Mouse (Mus musculus) megakaryocyte progenitor cell, adult 5-6 weeks (primary cell): ENCODE data around the gene Ubqln1. TPM values are rescaled to one million over a fixed set of nuclear protein-coding genes. Genes with fewer than 3 reads are reported as not detected.
A peak's percentile ranks its signal among the peaks of the same experiment; 100 is the strongest.

Experiments used
- ATAC-seq: replicated peaks from 2 replicates; pipeline ENCODE4 v1.8.0; 2016; ENCODE audit warnings: mild to moderate bottlenecking, moderate TSS enrichment, inconsistent platforms; ENCODE audit not compliant: poor library complexity
- total RNA-seq, 2 experiments: library from RNA; stranded (forward) in 1 of 2; stranded (reverse) in 1 of 2; fragments of 157-497, 149-512 nt in 1 of 2; fragments of 200-1000 nt in 1 of 2; gene quantifications; 2 replicates each; pipeline versions ENCODE4 v1.2.3 to v1.2.4; 2015 to 2017

Gene Ubqln1
- total RNA-seq, 2 experiments from 2014 or later = 52.2 to 53.0 TPM

DNA sequence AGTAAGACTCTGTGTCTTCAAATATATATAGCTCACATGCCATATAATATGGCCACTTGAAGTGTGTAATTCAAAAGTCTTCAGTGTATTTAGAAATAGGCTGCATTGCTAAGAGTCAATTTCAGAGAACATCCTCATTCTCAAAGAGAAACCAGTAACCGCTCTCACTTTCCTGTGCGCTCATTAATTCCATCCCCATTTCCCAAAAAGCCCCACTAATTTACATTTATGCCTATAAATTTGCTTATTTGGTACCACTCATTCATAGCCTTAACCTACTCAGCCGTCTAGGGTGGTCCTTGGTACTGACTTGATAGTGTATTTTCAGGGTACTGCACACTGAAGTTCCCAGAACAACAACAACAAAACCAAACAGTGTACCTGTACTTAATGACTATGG lies 13.5 kb downstream of the Ubqln1 start:
- no peak for ATAC-seq

DNA sequence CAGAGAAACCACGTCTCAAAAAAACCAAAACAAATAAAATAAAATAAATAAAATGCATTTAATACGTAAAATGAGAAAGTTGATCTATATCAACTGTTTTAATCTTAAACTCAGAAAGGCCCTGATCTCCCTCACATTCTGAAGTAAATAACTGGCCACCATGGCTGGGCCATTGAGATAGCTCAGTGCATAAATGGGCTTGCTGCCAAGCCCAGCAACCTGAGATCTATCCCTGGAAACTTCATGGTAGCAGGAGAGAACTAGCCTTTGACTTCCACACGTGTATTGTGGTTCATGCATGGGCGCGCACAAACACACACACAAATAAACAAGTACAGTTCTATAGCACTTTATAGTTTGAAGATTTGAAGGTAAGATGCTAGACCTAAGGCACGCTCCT lies 14.1 kb downstream of the Ubqln1 start:
- ATAC-seq = peak; percentile 22; the same call in 1 of the 2 replicates

DNA sequence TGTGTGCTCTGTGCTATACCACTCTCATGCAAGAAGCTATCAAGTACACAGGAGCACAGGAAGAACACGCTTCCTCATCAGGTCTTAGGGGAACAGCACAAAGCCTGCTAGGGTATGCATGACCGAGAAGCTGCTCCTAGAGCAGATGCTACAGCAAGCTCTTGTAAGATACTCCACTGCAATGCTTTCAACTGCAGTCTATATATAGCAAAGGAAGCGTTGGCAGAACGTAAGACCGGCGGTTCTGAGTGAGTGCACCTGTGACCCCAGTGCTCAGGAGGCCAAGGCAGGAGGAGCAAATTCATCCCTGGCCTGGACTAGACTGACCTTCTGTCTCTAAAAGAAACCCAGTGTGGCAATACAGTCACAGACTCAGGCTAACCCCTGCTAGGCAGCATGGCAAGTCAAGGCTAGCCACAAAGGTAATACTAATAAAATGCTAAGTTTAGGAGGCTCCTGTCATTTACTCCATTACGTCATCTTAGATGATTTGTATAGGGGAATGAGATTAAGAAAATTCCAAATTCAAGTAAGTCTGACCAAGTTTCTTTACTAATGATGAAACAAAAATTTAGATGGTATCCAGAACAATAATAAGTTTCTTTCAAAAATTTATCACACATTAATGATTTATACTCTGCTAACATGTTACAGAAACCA lies 17.3 kb downstream of the Ubqln1 start:
- no peak for ATAC-seq

DNA sequence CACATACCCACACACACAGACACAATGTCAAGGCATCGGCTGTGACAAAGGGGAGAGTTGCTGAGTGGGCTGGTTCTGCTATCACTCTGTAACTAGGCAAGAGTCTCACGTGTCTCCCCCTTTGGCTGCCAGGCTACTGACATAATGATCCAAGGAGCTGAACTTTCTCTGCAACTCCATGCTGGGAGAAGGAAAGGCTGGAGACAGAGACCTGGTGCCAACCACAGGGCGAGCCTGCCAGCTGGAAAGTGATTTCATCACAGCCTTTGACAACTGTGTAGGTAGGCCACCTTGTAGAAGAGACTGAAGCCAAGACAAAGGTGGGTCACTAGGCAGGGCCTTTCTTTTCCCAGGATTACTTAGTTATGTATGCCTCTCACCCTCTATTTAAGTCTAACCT lies 18.2 kb downstream of the Ubqln1 start:
- ATAC-seq = no peak

DNA sequence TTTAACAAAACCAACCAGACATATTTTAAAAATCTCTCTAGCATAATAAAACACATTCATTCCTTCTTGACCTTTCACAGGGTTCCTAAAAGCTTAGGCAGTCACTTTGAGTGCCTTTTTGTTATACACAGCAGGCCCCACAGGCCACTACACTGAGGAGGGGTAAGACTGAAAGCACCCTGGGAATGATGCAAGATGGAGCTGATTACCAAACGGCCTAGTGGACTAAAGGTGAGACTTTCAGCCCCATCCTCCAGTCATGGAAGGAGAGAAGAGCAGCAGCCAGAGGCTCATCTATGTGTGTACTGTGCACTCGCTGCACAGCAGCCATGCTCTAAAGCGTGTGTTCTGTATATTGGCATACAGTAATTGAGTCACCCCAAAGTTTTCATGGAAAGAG lies 20.5 kb downstream of the Ubqln1 start:
- no peak for ATAC-seq

DNA sequence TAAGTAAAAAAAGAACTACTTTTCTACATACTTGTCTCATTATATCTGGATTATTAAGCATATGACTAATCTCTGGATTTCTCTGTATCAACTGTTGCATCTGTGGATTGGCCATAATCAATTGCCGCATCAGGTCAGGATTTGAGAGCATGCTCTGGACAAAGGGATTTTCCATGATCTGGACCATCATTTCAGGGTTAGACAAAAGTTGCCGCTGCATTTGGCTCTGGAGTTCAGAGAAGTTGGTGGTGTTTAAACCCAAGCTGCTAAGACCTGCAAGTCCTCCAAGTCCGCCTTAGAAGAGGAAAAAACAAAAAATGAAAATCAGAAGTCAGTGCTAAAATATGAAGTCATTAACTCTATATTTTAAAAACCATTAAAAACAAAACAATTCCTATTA lies 22.2 kb downstream of the Ubqln1 start:
- ATAC-seq = no peak

DNA sequence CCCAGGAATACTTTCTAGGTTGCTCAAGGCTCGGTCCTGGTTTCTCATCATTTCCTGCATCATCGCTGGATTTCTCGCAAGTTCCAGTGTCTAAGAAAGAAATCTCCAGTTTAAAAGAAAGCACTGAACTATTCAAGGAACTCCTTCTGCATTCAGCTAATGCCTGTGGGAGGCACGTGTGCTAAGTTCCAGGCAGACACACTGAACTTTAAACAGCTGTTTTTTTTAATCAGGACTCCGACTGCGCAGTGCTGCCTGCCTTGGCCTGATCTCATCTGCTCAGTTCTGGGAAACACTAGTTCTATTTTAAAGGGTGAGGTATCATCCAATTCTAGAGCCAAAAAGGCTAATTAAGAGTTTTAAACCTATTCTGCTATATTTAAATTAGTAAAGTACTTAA lies 23.3 kb downstream of the Ubqln1 start:
- ATAC-seq = no peak

DNA sequence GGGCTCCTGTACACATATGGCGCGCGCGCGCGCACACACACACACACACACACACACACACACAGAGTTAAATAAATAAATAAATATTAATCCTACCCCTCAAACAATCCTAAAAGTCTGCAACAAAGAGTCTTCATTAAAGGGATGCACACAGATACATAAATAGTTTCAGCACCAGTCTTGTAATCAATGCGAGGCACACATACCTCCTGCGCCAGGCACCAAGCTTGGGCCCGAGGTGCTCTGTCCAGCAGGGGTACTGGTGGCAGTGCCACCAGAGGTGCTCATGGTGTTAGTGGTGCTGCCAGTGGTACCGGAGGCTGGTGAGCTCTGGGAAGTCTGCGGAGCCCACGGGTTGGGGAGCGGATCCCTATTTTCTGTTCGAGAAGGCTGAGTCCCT lies 23.9 kb downstream of the Ubqln1 start:
- no peak for ATAC-seq

DNA sequence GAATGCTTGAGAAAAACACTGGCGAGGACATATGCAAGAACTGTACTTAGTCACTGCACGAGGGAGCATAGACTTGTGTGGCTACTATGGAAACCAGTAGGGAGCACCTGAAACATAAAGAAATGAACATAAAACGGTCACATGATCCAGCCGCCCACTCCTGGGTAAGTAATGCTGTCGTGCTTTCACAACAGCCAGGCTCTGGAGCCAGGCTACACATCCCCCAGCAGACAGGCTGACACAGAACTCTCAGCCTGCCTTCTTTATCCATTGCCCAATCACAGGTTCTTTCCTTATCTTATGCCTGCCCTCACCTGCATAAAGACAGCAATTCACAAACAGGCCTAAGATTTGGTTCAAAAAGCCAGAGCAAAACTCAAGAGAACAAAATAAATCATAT lies 26.0 kb downstream of the Ubqln1 start:
- no peak for ATAC-seq

DNA sequence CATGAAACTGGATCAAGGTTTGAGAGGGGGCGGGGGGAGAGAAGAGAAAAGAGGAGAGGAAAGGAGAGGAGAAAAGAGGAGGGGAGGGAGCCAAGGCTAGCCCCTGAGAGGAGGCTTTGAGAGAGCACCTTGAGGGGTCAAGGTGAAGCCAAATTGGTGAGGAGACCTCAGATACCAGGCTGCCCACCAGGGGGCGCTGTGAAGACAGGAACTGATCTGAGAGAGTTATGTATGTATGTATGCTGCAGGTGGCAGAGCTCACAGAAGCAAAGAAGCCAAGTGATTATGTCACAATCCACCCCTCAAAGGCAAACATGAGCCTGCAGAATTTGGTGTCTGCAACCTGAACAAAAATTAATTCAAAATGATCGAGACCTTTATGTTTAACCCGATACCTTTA lies 27.0 kb downstream of the Ubqln1 start:
- ATAC-seq = peak; percentile 99

DNA sequence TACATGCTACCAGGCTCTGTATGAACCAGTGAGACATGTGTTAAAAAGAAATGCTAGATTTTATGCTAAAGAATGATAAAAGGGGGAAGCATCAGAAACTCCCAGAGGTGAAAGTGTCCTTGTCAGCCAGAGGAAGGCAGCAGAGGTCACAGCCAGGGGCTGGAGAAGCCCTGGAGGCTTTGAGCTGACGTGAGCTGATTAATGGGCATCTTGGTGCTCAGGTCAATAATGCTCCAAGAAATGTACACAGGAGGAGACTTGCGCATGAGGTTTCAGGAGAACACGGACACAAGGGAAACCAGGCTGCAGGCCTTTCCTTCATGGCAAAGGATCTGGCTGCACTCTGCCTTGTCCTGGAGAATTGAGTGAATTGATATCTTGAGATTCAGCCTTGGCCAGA lies 27.7 kb downstream of the Ubqln1 start:
- no peak for ATAC-seq

DNA sequence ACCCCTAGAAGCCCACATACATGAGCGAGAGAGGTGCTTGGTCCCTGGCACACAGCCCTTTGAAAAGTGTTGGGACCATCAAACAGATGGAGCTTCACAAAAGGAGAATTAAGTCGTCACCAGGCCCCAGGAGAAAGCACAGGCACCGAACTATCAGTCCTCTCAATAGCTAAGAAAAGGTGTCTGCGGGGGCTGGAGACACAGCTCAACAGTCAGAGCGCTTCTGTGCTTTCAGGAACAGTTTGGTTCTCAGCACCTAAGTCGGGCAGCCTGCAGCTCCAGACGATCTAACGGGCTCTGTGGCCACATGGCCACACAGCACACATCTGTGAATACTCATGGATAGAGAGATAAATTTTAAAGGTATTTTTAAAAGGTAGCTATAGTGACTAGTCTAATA lies 29.2 kb downstream of the Ubqln1 start:
- no peak for ATAC-seq

DNA sequence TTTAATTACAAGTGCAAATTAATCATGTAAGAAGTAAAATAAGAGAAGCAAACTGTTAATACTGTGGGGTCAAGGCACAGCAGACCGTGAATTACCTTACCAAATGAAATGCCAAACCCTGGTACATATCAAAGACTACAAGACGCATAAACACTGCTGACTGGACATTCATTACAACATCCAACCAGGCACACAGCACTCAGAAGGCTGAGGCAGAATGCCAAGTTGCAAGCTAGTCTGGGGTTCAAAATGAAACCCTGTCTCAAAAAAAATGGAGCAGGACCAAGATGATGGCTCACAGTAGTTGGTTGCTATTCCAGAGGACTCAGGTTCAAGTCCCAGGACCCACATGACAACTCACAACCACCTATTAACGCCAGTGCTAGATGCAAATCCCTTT lies 31.3 kb downstream of the Ubqln1 start:
- ATAC-seq = no peak

DNA sequence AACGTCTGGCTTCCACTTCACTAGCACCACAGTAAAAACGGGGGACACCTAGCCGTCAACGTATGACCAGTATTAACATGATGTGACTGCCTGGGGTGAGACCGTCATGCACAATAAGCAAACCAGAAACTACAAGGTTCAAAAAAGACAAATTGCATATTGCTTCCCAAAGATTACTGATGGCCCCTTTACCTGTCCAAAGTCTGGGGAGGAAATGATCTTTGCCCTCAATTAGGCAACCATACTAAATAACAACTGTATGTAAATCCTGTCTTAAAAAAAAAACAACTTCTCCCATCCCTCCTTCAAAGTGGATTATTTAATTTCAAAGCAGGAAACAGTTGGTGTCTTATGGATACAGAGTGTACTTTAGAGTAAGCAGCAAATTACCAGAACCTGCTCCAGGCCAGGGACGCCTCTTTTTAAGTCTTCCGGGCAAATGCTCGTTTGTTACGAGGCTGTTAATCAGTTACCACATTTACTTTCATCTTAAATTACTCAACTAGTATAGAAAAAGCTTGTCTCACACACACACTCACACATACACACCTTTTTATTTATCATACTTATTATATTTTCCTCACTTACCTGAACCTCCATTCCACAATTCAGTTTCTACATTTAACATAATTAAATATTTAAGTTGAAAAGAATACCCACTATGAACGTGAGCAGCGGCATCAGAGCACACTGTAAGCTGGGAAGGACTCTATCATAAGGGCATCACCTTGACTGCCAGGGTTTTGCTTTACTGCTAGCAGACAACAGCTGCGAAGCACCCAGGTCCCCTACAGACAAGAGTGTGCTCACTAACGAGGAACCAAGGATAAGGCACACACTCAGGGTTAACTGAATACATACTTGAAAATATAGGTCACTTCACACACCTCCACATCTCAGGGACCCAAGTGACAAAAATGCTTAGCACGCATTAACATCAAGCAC lies 33.6 kb downstream of the Ubqln1 start:
- ATAC-seq = no peak

DNA sequence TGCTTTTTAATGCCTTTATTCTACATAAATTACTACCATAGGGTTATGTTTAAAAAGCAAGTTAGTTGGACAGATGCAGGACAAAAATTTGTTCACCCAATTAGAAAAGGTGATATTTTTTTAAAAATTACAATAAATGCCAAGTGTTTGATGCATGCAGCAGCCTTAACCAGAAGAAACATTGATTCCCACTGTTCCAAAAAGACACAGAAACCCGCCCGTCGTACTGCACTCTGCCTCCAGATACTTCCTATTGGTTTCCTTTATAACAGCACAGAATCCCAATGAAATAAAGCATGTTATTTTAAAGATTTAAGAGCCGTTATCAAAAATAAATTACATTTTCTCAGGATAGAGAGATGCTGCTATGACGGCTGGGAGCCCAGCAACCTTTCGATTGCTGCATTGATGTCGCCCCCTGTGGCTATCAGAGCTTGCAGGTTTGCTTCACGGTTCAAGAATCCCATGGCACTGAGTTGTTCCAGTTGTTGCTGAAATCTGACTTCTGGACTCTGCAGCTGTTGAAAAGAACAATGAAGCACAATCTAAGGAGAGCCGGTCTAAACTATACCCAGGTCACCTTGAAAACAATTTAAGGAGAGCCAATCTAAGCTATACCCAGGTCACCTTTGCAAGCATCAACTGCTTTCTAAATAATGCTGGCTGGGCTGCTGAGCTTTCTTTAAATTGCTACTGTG lies 37.8 kb downstream of the Ubqln1 start:
- ATAC-seq = no peak

DNA sequence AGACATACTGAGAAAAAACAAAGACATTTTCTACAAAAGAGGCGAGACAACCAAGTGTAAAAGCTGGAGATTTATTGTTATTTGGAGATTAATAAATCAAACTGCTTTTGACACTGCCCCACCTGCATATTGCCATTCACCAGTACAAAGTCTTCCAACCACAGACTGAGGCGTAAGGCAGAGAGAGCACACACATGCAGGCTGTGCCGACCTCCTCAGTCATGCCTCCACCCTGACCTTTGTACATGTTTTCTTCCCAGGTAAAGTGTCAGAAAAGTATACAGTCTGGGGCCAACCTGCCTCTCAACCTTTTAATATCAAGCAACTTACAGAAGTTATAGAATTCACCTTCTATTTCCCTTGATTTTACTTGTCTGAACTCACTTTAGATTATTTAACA lies 39.3 kb downstream of the Ubqln1 start:
- no peak for ATAC-seq

DNA sequence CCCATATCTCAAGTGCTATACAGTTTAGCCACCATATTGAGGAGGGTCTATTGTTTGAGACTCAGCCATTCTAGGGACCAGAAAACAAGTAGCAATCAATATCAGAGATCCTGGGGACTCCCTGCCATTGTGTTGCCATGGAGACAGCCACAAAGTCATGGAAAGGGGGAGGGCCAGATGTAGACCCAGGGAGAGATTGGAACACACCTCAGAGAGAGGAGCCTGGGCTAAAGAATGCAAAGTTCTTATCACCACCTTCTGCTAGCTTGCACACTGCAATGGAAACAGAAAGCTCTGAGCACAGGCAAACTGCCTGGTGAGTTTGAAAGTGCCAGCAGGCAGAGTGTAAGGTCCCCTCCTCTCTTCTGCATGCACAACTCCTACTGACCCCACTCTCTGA lies 47.3 kb downstream of the Ubqln1 start:
- peak; percentile 42 for ATAC-seq

DNA sequence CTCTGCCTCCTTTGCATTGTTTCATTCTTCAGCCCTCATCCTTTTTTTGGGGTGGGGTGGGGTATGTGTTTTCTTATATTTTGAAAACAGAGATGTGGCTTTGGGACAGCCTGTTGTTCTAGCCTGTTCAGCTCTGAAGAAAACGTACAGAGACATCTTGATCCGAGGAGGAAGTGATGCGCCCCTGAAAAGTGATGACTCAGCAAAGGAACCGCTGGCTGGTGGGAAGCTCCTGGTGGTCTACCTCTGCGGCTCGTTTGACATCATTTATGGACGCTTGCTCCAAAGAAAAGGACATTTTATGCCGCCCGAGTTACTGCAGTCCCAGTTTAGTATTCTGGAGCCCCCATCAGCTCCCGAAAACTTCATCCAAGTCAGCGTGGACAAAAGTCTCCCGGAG lies 52.1 kb downstream of the Ubqln1 start:
- no peak for ATAC-seq

DNA sequence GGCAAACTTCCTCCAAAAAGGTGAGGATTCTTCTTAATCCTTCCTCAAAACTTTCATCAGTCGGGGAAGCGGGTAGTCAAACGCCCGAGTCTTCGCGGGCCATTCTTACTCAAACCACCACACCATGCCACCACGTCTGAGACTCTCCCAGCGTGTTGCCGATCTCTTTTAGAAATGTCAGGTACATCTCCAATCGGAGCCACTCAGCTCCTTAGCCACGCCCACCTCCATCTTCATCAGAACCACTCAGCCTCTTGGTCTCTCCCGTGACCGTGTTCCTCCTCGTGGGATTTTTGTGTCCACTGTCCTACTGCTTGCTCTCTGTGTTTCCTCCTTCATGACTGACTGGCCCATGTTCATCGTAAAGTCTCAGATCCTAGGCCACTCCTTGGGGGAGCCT lies 54.7 kb downstream of the Ubqln1 start:
- ATAC-seq = no peak

DNA sequence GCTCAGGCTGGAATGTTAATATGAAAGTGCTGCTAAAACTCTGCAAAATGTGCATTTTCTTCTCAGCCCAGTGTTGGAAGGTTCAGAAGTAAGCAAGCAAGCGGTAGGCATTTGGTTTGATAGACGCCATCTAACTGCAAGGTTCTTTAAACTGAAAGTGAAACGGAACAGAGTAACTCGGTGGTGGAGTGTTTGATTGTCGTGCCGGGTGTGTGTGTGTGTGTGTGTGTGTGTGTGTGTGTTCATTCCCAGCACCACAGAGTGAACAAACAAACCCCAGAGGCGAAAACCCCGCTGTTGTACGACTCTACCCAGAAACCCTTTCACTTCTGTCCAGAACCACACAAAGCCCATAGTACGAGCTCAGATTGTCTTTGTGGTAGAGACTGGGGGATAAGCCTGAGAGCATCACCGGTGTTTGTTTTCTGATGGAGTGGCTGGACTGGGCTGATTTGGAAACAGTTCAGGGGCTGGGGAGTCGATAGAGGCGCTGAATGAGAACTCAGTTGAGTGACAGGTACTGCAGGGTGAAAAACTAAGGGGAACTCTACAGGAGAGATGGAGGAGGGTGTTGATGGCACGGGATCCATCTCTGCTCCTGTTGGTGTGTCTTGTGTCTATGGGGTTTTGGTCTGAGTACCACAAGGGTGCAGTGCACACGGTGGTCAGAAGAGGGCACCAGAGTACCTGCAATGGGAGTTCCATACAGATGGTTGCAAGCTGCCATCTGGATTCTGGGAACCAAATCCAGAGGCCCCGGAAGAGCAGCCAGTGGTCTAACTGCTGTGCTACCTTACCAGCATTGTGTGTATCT lies 57.1 kb downstream of the Ubqln1 start:
- peak; percentile 86 for ATAC-seq
